Mouse (Mus musculus) cerebellum, adult (tissue): ENCODE results near the gene Ntng1.

Source experiments
- ATAC-seq: cut with Nextera tagmentation; 2 replicates; pipeline ENCODE4 v1.9.2; 2017; ENCODE audit warnings: mild to moderate bottlenecking, moderate library complexity, mixed read lengths; ENCODE audit not compliant: insufficient number of reproducible peaks, low FRiP score, low TSS enrichment

Ntng1 gene

DNA sequence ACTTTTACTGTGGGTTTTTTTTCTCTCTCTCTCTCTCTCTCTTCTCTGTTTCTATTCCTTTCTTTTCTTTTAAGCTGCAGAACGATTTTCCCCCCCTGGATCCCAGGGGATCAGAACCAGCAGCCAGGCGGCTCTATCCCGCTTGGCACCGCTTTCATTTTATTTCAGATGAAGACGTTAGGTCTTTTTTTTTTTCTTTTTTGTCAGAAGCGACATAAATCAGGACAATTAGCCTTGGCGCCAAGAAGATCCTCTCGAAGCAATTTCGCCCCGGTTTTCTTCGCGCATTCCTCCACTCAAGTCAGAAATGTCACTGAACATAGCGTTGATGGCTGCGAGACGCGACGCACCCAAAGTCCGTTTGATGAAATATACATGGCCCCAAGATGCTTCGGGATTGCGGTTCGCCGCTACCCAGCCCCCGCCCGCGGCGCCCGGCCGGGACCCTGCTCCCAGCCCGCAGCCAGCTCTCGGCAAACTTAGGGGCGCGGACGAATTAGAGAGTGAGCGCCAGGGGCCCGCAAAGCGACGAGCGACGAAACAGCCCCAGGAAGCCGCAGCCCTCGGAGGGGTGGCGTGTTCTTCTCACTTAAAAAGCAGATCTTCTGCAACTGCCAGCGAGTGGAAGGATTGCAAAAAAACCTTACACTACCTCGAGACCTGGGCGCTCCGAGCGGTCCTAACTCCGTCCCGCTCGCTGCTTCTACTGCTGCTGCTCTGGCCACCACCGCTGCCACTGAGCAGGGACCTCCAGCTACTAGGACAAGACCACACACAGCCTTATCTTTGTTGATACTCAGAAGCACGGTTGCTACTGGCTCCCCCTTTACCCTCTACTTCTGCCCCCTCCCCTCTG is at the start of gene Ntng1:
TSS of gene Ntng1 (minus strand) at position 806 of the 856 bp plus-strand sequence.
- 0 out of 2 replicates have a peak, but pooled peaks have one; percentile 38 for ATAC-seq

- no peak for ATAC-seq
Observed at GRCm38 (mm10) chr3:110187401-110187948, 43.7 kb upstream of the Ntng1 start.

DNA sequence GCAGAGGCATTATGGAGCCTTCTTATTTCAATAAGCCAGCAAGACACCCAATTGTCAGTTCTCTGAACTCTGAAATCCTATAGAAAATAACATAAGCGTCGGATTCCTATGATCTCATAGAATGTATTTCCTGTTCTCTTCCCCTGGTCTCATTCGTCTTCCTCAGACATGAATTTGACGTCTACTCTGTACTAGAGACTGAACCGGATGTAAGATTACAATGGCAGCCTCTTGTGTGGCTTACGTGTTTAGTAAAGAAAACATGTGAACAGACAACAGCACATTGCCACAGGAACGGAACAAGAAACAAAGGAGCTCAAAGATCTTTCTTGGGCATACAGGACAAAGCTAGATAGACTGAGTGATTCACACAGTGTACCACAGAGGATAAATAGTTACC is 5.3 kb upstream of the Ntng1 start:
- ATAC-seq = no peak

GRCm38 (mm10) chr3:110144301-110145055 is 667 bp upstream of the Ntng1 start:
- no peak for ATAC-seq

GRCm38 (mm10) chr3:110142314-110143205 is 1.3 kb downstream of the Ntng1 start:
- ATAC-seq = peak; percentile 42; the same call in 1 of the 2 replicates

- ATAC-seq = peak; percentile 49
Observed at GRCm38 (mm10) chr3:110141351-110142302, 2.2 kb downstream of the Ntng1 start.

DNA sequence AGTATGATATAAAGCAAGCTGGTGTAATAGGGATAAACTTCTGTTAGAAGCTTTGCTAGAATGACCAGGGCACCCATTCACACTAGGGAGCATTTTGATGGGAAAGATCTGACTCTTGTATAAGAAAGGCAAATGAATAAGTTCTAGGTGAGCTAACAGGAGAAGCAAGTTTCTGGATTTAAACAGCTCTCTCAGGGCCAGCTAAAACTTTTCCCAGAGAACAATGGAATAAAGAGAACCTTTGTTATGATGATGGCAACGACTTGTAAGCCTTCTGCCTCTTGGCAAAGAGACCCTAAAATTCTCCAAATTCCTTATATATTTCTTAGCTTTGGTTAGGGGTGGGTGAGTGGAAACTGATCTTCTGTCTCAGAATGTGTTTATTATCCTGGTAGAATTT is 7.7 kb downstream of the Ntng1 start:
- no peak for ATAC-seq

GRCm38 (mm10) chr3:110133150-110133549 is 10.7 kb downstream of the Ntng1 start:
- ATAC-seq = no peak

GRCm38 (mm10) chr3:110132289-110132688 is 11.5 kb downstream of the Ntng1 start:
- ATAC-seq = no peak

GRCm38 (mm10) chr3:110131043-110131891 is 12.5 kb downstream of the Ntng1 start:
- no peak for ATAC-seq

GRCm38 (mm10) chr3:110129607-110130006 is 14.2 kb downstream of the Ntng1 start:
- ATAC-seq = no peak

DNA sequence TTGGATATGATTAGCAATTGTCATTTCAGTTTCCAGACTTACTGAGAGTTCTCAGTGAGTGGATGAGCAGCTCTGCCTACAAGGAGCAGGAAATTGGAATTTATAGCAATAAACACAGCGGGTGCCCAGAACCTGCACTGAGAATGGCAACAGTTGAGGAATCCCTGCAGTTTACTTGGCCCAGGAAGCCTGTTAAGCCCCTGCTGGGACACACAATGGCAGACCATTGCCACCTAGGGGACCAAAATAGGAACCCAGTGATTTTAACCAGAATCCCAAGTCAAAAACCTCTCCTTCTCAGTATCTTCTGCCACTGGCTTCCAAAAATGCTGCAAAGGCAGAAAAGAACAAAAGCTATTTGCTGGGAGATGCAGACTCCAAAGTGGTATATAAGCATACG is 37.8 kb downstream of the Ntng1 start:
- ATAC-seq = peak; percentile 20; the same call in 1 of the 2 replicates

- ATAC-seq = no peak
Observed at GRCm38 (mm10) chr3:110094407-110094806, 49.4 kb downstream of the Ntng1 start.

- ATAC-seq = no peak
Observed at GRCm38 (mm10) chr3:110094003-110094402, 49.8 kb downstream of the Ntng1 start.

DNA sequence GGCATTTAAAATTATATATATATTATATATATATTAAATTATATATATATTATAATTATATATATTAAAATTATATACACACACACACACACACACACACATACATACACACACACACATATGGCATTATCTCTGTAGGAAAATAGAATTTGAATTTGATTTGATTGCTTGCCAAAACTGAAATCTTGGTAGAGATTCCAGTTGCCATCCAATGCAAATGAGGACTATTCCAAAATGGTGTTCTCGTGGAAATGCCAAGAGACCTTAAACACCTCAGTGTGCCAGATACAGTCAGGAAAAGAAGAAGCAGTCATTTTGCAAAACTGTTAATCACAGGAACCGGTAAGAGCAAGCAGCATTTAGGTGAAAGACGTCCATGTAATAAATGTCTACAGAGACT is 51.3 kb downstream of the Ntng1 start:
- ATAC-seq = no peak

DNA sequence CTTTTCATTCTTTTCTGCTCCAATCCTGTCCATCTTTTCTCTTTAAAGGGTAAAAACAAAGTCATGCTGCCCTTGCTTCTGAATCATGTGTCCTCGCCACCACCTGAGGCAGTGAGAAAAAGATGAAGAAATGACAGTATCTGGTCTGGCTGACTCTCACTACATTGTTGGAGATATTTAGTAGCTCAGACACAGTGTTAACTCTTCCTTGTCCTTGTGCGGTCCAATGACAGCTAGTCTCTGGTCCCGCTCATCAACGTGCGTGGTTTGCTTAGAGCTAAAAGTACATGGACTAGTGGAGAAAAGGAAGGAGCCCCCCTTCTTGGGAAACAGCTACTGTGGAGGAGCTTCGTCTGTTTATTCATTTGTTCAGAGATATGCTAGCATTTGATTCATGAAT is 56.6 kb downstream of the Ntng1 start:
- ATAC-seq = no peak

GRCm38 (mm10) chr3:110085336-110085735 is 58.5 kb downstream of the Ntng1 start:
- ATAC-seq = no peak

- ATAC-seq = no peak
Observed at GRCm38 (mm10) chr3:110064709-110065256, 79.0 kb downstream of the Ntng1 start.
